Mouse (Mus musculus): Measurements from ENCODE around the gene Gm45713. TPM values are rescaled to one million over a fixed set of nuclear protein-coding genes. Genes with fewer than 3 reads are reported as not detected.
"Not testable (repeated sequence)": the region's sequence is repeated elsewhere in the genome, so short reads cannot be mapped to it uniquely, and the experiment has no call there.

Gene Gm45713
- total RNA-seq, 2 experiments from 2014 or later = not detected

- intact Hi-C loops (cut with DNase I) = loop anchor here (1.0 to 2.0 kb wide), 4 partner anchors 27 to 137 kb away; no protein-coding TSS in a partner anchor
- peak; percentile 90 to 98 for DNase-seq (ENCODE audit: extremely low spot score in 1 of 2, low spot score in 2 of 2)
- H3K4me3 ChIP-seq = peak overlapping the region; percentile 30
- H3K27ac ChIP-seq = peak overlapping the region; percentile 83
- TF ChIP-seq CTCF (IDR thresholded peaks at IDR 0.05) = peak; percentile 80
Measured at GRCm38 (mm10) chr7:45161612-45162473, 25.8 kb upstream of the Gm45713 start.

- no peak for TF ChIP-seq CTCF (IDR thresholded peaks at IDR 0.05)
- Histone ChIP-seq H3K27ac (no peak overlapping the region), H3K4me3 (no peak overlapping the region)
- intact Hi-C loops (cut with DNase I) = no loop called here
- no peak for DNase-seq (ENCODE audit: extremely low spot score in 1 of 2, low spot score in 2 of 2)
Measured at GRCm38 (mm10) chr7:45160866-45161265, 24.8 kb upstream of the Gm45713 start.

GRCm38 (mm10) chr7:45160316-45160800, 24.3 kb upstream of the Gm45713 start:
- TF ChIP-seq CTCF (IDR thresholded peaks at IDR 0.05) = no peak
- intact Hi-C loops (cut with DNase I) = no loop called here
- Histone ChIP-seq H3K27ac (no peak overlapping the region), H3K4me3 (no peak overlapping the region)
- DNase-seq (ENCODE audit: extremely low spot score in 1 of 2, low spot score in 2 of 2) = no peak

GRCm38 (mm10) chr7:45158991-45159390, 23.0 kb upstream of the Gm45713 start:
- intact Hi-C loops (cut with DNase I) = no loop called here
- Histone ChIP-seq H3K27ac (no peak overlapping the region), H3K4me3 (no peak overlapping the region)
- DNase-seq (ENCODE audit: extremely low spot score in 1 of 2, low spot score in 2 of 2) = no peak
- no peak for TF ChIP-seq CTCF (IDR thresholded peaks at IDR 0.05)

- peak in 1 of 2 experiments; percentile 56 for DNase-seq (ENCODE audit: extremely low spot score in 1 of 2, low spot score in 2 of 2)
Measured at GRCm38 (mm10) chr7:45157459-45157858, 21.4 kb upstream of the Gm45713 start.

GRCm38 (mm10) chr7:45156206-45156605, 20.2 kb upstream of the Gm45713 start:
- H3K4me3 ChIP-seq = no peak overlapping the region
- no peak for TF ChIP-seq CTCF (IDR thresholded peaks at IDR 0.05)
- DNase-seq (ENCODE audit: extremely low spot score in 1 of 2, low spot score in 2 of 2) = no peak
- no peak overlapping the region for H3K27ac ChIP-seq
- intact Hi-C loops (cut with DNase I) = no loop called here

More at GRCm38 (mm10) chr7:45157459-45157858, 21.4 kb upstream of the Gm45713 start:
- intact Hi-C loops (cut with DNase I) = no loop called here
- H3K4me3 ChIP-seq = no peak overlapping the region
- no peak for TF ChIP-seq CTCF (IDR thresholded peaks at IDR 0.05)
- peak overlapping the region; percentile 72 for H3K27ac ChIP-seq

GRCm38 (mm10) chr7:45155590-45155989, 19.6 kb upstream of the Gm45713 start:
- intact Hi-C loops (cut with DNase I) = loop anchor here (2.0 kb wide), 1 partner anchor 27 kb away; the partner anchor contains the start of gene Rpl13a
- Histone ChIP-seq H3K4me3 (no peak overlapping the region), H3K27ac (no peak overlapping the region)
- TF ChIP-seq CTCF (IDR thresholded peaks at IDR 0.05) = no peak
- DNase-seq (ENCODE audit: extremely low spot score in 1 of 2, low spot score in 2 of 2) = no peak

GRCm38 (mm10) chr7:45154993-45155514, 19.0 kb upstream of the Gm45713 start:
- DNase-seq (ENCODE audit: extremely low spot score in 1 of 2, low spot score in 2 of 2) = peak in 1 of 2 experiments; percentile 33
- intact Hi-C loops (cut with DNase I) = loop anchor here (2.0 kb wide), 1 partner anchor 26 kb away; the partner anchor contains the start of gene Rpl13a
- H3K27ac ChIP-seq = peak overlapping the region; percentile 97; the same call in 1 of the 2 replicates
- H3K4me3 ChIP-seq = peak overlapping the region; percentile 91
- peak; percentile 53 for TF ChIP-seq CTCF (IDR thresholded peaks at IDR 0.05)

GRCm38 (mm10) chr7:45154096-45154992, 18.3 kb upstream of the Gm45713 start, which contains the start of the genes Pih1d1 and Aldh16a1:
Gene Pih1d1, plus strand, starts transcription at chr7:45154303.
Gene Aldh16a1, minus strand, starts transcription at chr7:45154584.
- peak; percentile 97 to 98 for DNase-seq (ENCODE audit: extremely low spot score in 1 of 2, low spot score in 2 of 2)
- Histone ChIP-seq H3K27ac (peak within 1 kb of the TSS; percentile 97), H3K4me3 (peak within 1 kb of the TSS; percentile 91)
- TF ChIP-seq CTCF (IDR thresholded peaks at IDR 0.05) = peak; percentile 66
- intact Hi-C loops (cut with DNase I) = loop anchor here (2.0 kb wide), 1 partner anchor 26 kb away; the partner anchor contains the start of gene Rpl13a

- peak overlapping the region; percentile 97 for H3K27ac ChIP-seq
- H3K4me3 ChIP-seq = peak overlapping the region; percentile 91
- intact Hi-C loops (cut with DNase I) = no loop called here
- TF ChIP-seq CTCF (IDR thresholded peaks at IDR 0.05) = no peak
- no peak for DNase-seq (ENCODE audit: extremely low spot score in 1 of 2, low spot score in 2 of 2)
Measured at GRCm38 (mm10) chr7:45153586-45153985, 17.6 kb upstream of the Gm45713 start.

- DNase-seq (ENCODE audit: extremely low spot score in 1 of 2, low spot score in 2 of 2); H3K27ac ChIP-seq; intact Hi-C loops (cut with DNase I); H3K4me3 ChIP-seq: not testable (repeated sequence)
Measured at GRCm38 (mm10) chr7:45153052-45153451, 17.0 kb upstream of the Gm45713 start.

All from left cerebral cortex, adult 2 months (tissue).